Mouse (Mus musculus) intestine, embryonic 15.5 days (tissue): ENCODE data around the gene Ublcp1. TPM values are rescaled to one million over a fixed set of nuclear protein-coding genes. Genes with fewer than 3 reads are reported as not detected.

ENCODE experiments used
- ATAC-seq: fragments of 200-750 bp; cut with Nextera tagmentation; 2 replicates; pipeline ENCODE4 v1.8.0; 2017; ENCODE audit warnings: moderate TSS enrichment, moderate library complexity
- H3K27ac ChIP-seq: fragments of 300-500 bp; sonication (generic); 2 replicates; pipeline ENCODE4 v1.5.1; 2015; ENCODE audit warnings: mild to moderate bottlenecking, inconsistent platforms
- H3K27me3 ChIP-seq: fragments of 300-500 bp; sonication (generic); replicated peaks from 2 replicates; pipeline ENCODE4 v1.6.1; 2015; ENCODE audit warnings: inconsistent platforms
- H3K36me3 ChIP-seq: fragments of 300-500 bp; sonication (generic); 2 replicates; pipeline ENCODE4 v1.6.1; 2015; ENCODE audit warnings: inconsistent platforms
- H3K4me1 ChIP-seq: fragments of 300-500 bp; sonication (generic); replicated peaks from 2 replicates; pipeline ENCODE4 v1.6.1; 2015; ENCODE audit warnings: inconsistent platforms
- H3K4me2 ChIP-seq: fragments of 300-500 bp; sonication (generic); replicated peaks from 2 replicates; pipeline ENCODE4 v1.6.1; 2015; ENCODE audit warnings: mild to moderate bottlenecking, inconsistent platforms
- H3K4me3 ChIP-seq: fragments of 300-500 bp; sonication (generic); replicated peaks from 2 replicates; pipeline ENCODE4 v1.5.1; 2015; ENCODE audit warnings: inconsistent platforms
- H3K9ac ChIP-seq: fragments of 300-500 bp; sonication (generic); 2 replicates; pipeline ENCODE4 v1.6.1; 2015; ENCODE audit warnings: inconsistent platforms
- H3K9me3 ChIP-seq: fragments of 300-500 bp; sonication (generic); 2 replicates; pipeline ENCODE4 v1.6.1; 2016; ENCODE audit warnings: inconsistent platforms
- WGBS: fragments of 180-500 bp; shearing (Covaris S2); methylation state at CpG from one replicate; pipeline ENCODE4 v1.1.7; 2015; 5-methylcytosine and 5-hydroxymethylcytosine counted together
- polyA plus RNA-seq: library from polyadenylated mRNA; unstranded; fragments of >200 nt; fragmentation: Nextera tagmentation; extraction: Ambion mirVana; gene quantifications from 2 replicates; pipeline ENCODE4 v1.2.1, GENCODE M21; 2015

Gene Ublcp1
- polyA plus RNA-seq, 1 experiment from 2014 or later, result 55.1 TPM

- peak; percentile 54; the same call in 1 of the 2 replicates for ATAC-seq
- Histone ChIP-seq H3K9me3 (no peaks in the 10 kb centered on the region), H3K27me3 (no peaks in the 10 kb centered on the region), H3K4me1 (0 out of 2 replicates have a peak, but pooled peaks cover 3% of the 10 kb centered on the region), H3K27ac (no peak overlapping the region), H3K4me3 (no peak overlapping the region), H3K9ac (no peak overlapping the region), H3K36me3 (no peaks in the 10 kb centered on the region), H3K4me2 (no peak overlapping the region)
- WGBS, result 62% methylated on average over 4 of the region's 4 CpGs
Observed at GRCm38 (mm10) chr11:44508876-44509275, 38.6 kb upstream of the Ublcp1 start.

- Histone ChIP-seq H3K9me3 (no peaks in the 10 kb centered on the region), H3K36me3 (no peaks in the 10 kb centered on the region), H3K4me2 (no peak overlapping the region), H3K4me1 (no peaks in the 10 kb centered on the region), H3K9ac (no peak overlapping the region), H3K27me3 (no peaks in the 10 kb centered on the region), H3K4me3 (no peak overlapping the region), H3K27ac (no peak overlapping the region)
- no peak for ATAC-seq
- WGBS, result 87% methylated on average over 3 of the region's 3 CpGs
Observed at GRCm38 (mm10) chr11:44504761-44505160, 34.5 kb upstream of the Ublcp1 start.

- 83% methylated on average over 7 of the region's 7 CpGs for WGBS
- no peaks in the 10 kb centered on the region for H3K27me3 ChIP-seq
Observed at GRCm38 (mm10) chr11:44504146-44504545, 33.8 kb upstream of the Ublcp1 start.

GRCm38 (mm10) chr11:44502931-44503330, 32.6 kb upstream of the Ublcp1 start:
- Histone ChIP-seq H3K27ac (no peak overlapping the region), H3K36me3 (no peaks in the 10 kb centered on the region), H3K4me1 (no peaks in the 10 kb centered on the region), H3K4me3 (no peak overlapping the region), H3K9me3 (no peaks in the 10 kb centered on the region), H3K27me3 (no peaks in the 10 kb centered on the region), H3K9ac (no peak overlapping the region), H3K4me2 (no peak overlapping the region)
- no peak for ATAC-seq
- 55% methylated on average over 5 of the region's 5 CpGs for WGBS

More at GRCm38 (mm10) chr11:44504146-44504545, 33.8 kb upstream of the Ublcp1 start:
- H3K4me3 ChIP-seq, result no peak overlapping the region
- H3K4me1 ChIP-seq, result no peaks in the 10 kb centered on the region
- H3K36me3 ChIP-seq, result no peaks in the 10 kb centered on the region
- no peak overlapping the region for H3K27ac ChIP-seq
- no peak overlapping the region for H3K4me2 ChIP-seq
- H3K9me3 ChIP-seq, result no peaks in the 10 kb centered on the region
- H3K9ac ChIP-seq, result no peak overlapping the region
- ATAC-seq, result no peak

- no peak overlapping the region for H3K27ac ChIP-seq
- no peak overlapping the region for H3K4me2 ChIP-seq
Observed at GRCm38 (mm10) chr11:44501477-44501876, 31.2 kb upstream of the Ublcp1 start.

GRCm38 (mm10) chr11:44500966-44501365, 30.7 kb upstream of the Ublcp1 start:
- Histone ChIP-seq H3K27ac (no peak overlapping the region), H3K4me1 (peaks cover 3% of the 10 kb centered on the region; the same call in 1 of the 2 replicates), H3K4me2 (no peak overlapping the region), H3K9ac (no peak overlapping the region), H3K9me3 (no peaks in the 10 kb centered on the region), H3K4me3 (no peak overlapping the region), H3K36me3 (no peaks in the 10 kb centered on the region), H3K27me3 (no peaks in the 10 kb centered on the region)
- ATAC-seq, result no peak
- WGBS, result 71% methylated on average over 7 of the region's 7 CpGs

More at GRCm38 (mm10) chr11:44501477-44501876, 31.2 kb upstream of the Ublcp1 start:
- no peak overlapping the region for H3K4me3 ChIP-seq
- H3K4me1 ChIP-seq, result no peaks in the 10 kb centered on the region
- no peaks in the 10 kb centered on the region for H3K27me3 ChIP-seq
- 92% methylated on average over 2 of the region's 2 CpGs for WGBS
- no peaks in the 10 kb centered on the region for H3K9me3 ChIP-seq
- no peak overlapping the region for H3K9ac ChIP-seq
- H3K36me3 ChIP-seq, result no peaks in the 10 kb centered on the region
- ATAC-seq, result no peak

GRCm38 (mm10) chr11:44498412-44499272, 28.3 kb upstream of the Ublcp1 start:
- no peaks in the 10 kb centered on the region for H3K9me3 ChIP-seq
- H3K36me3 ChIP-seq, result no peaks in the 10 kb centered on the region
- peaks cover 3% of the 10 kb centered on the region; the same call in 1 of the 2 replicates for H3K4me1 ChIP-seq
- H3K27ac ChIP-seq, result no peak overlapping the region
- WGBS, result 50% methylated on average over 13 of the region's 13 CpGs
- H3K27me3 ChIP-seq, result no peaks in the 10 kb centered on the region
- H3K4me2 ChIP-seq, result no peak overlapping the region
- no peak overlapping the region for H3K4me3 ChIP-seq
- ATAC-seq, result no peak
- no peak overlapping the region for H3K9ac ChIP-seq

GRCm38 (mm10) chr11:44496217-44496616, 25.9 kb upstream of the Ublcp1 start:
- no peak overlapping the region for H3K27ac ChIP-seq
- no peaks in the 10 kb centered on the region for H3K27me3 ChIP-seq
- H3K36me3 ChIP-seq, result no peaks in the 10 kb centered on the region
- WGBS, result 43% methylated on average over 3 of the region's 3 CpGs
- no peaks in the 10 kb centered on the region for H3K9me3 ChIP-seq
- H3K9ac ChIP-seq, result no peak overlapping the region
- H3K4me3 ChIP-seq, result no peak overlapping the region
- peaks cover 3% of the 10 kb centered on the region; the same call in 1 of the 2 replicates for H3K4me1 ChIP-seq
- peak; percentile 74 for ATAC-seq
- no peak overlapping the region for H3K4me2 ChIP-seq

- Histone ChIP-seq H3K4me1 (peaks cover 3% of the 10 kb centered on the region; the same call in 1 of the 2 replicates), H3K9me3 (no peaks in the 10 kb centered on the region), H3K9ac (no peak overlapping the region), H3K27me3 (no peaks in the 10 kb centered on the region), H3K36me3 (no peaks in the 10 kb centered on the region), H3K4me3 (no peak overlapping the region), H3K4me2 (no peak overlapping the region), H3K27ac (no peak overlapping the region)
- ATAC-seq, result no peak
- WGBS, result 82% methylated on average over 5 of the region's 5 CpGs
Observed at GRCm38 (mm10) chr11:44494643-44495323, 24.5 kb upstream of the Ublcp1 start.

- Histone ChIP-seq H3K4me2 (no peak overlapping the region), H3K9ac (no peak overlapping the region), H3K27ac (no peak overlapping the region), H3K36me3 (no peaks in the 10 kb centered on the region), H3K4me3 (no peak overlapping the region), H3K9me3 (no peaks in the 10 kb centered on the region), H3K4me1 (no peaks in the 10 kb centered on the region), H3K27me3 (no peaks in the 10 kb centered on the region)
- ATAC-seq, result no peak; the same call in 1 of the 2 replicates
- 97% methylated on average over 1 of the region's 1 CpGs for WGBS
Observed at GRCm38 (mm10) chr11:44489117-44489516, 18.8 kb upstream of the Ublcp1 start.

- Histone ChIP-seq H3K36me3 (no peaks in the 10 kb centered on the region), H3K4me1 (no peaks in the 10 kb centered on the region), H3K4me2 (no peak overlapping the region), H3K9me3 (no peaks in the 10 kb centered on the region), H3K9ac (no peak overlapping the region), H3K27me3 (no peaks in the 10 kb centered on the region), H3K27ac (no peak overlapping the region), H3K4me3 (no peak overlapping the region)
- 70% methylated on average over 7 of the region's 7 CpGs for WGBS
- peak; percentile 77 for ATAC-seq
Observed at GRCm38 (mm10) chr11:44485089-44485736, 14.9 kb upstream of the Ublcp1 start.

- Histone ChIP-seq H3K36me3 (no peaks in the 10 kb centered on the region), H3K4me2 (no peak overlapping the region), H3K4me1 (no peaks in the 10 kb centered on the region), H3K27ac (no peak overlapping the region), H3K9me3 (no peaks in the 10 kb centered on the region), H3K9ac (no peak overlapping the region), H3K4me3 (no peak overlapping the region), H3K27me3 (no peaks in the 10 kb centered on the region)
- 89% methylated on average over 6 of the region's 6 CpGs for WGBS
- no peak for ATAC-seq
Observed at GRCm38 (mm10) chr11:44480246-44480645, 9.9 kb upstream of the Ublcp1 start.
